Mouse (Mus musculus): ENCODE data around the gene Hnrnpc.

GRCm38 (mm10) chr14:52066135-52066534, 37.7 kb downstream of the Hnrnpc start:
- no peak for TF ChIP-seq CTCF (IDR thresholded peaks at IDR 0.05; ENCODE audit: low read depth, low read length)
- TF ChIP-seq POLR2AphosphoS5 (IDR thresholded peaks at IDR 0.05; ENCODE audit: insufficient replicate concordance, low read depth, low read length): no peak
